Mouse (Mus musculus): ENCODE data around the gene Prpf6. TPM values are rescaled to one million over a fixed set of nuclear protein-coding genes. Genes with fewer than 3 reads are reported as not detected.

Prpf6 gene
- polyA plus RNA-seq, 1 experiment from 2014 or later: 59.9 TPM

GRCm38 (mm10) chr2:181577981-181578581 lies 13.6 kb upstream of the Prpf6 start:
- DNase-seq: no peak
- Histone ChIP-seq H3K4me2 (ENCODE audit: low read length) (no peak overlapping the region), H3K27ac (replicated peaks; ENCODE audit: low read depth, low read length) (no peak overlapping the region), H3K9me3 (ENCODE audit: control insufficient read depth, low read length) (no peaks in the 10 kb centered on the region), H3K4me3 (replicated peaks; ENCODE audit: low read depth, low read length) (no peak overlapping the region), H3K27me3 (ENCODE audit: control insufficient read depth, insufficient read depth, low read length) (no peaks in the 10 kb centered on the region), H3K9ac (replicated peaks; ENCODE audit: low read length) (no peak overlapping the region), H3K4me1 (ENCODE audit: control insufficient read depth, insufficient read depth, low read length) (peaks cover 9% of the 10 kb centered on the region), H3K36me3 (ENCODE audit: control insufficient read depth, insufficient read depth, low read length) (peaks cover 23% of the 10 kb centered on the region)
- no peak for ATAC-seq (ENCODE audit: low FRiP score, low TSS enrichment)
- 85% methylated on average over 7 of the region's 7 CpGs for WGBS

GRCm38 (mm10) chr2:181578790-181579618 lies 12.7 kb upstream of the Prpf6 start:
- Histone ChIP-seq H3K4me3 (replicated peaks; ENCODE audit: low read depth, low read length) (no peak overlapping the region), H3K4me1 (ENCODE audit: control insufficient read depth, insufficient read depth, low read length) (peaks cover 9% of the 10 kb centered on the region), H3K9me3 (ENCODE audit: control insufficient read depth, low read length) (no peaks in the 10 kb centered on the region), H3K9ac (replicated peaks; ENCODE audit: low read length) (no peak overlapping the region), H3K27ac (replicated peaks; ENCODE audit: low read depth, low read length) (no peak overlapping the region), H3K36me3 (ENCODE audit: control insufficient read depth, insufficient read depth, low read length) (peaks cover 23% of the 10 kb centered on the region), H3K27me3 (ENCODE audit: control insufficient read depth, insufficient read depth, low read length) (no peaks in the 10 kb centered on the region), H3K4me2 (ENCODE audit: low read length) (no peak overlapping the region)
- ATAC-seq (ENCODE audit: low FRiP score, low TSS enrichment) (no peak), DNase-seq (no peak)
- 79% methylated on average over 5 of the region's 5 CpGs for WGBS

GRCm38 (mm10) chr2:181579681-181580080 lies 12.0 kb upstream of the Prpf6 start:
- no peak overlapping the region for H3K9ac ChIP-seq (replicated peaks; ENCODE audit: low read length)
- DNase-seq (no peak), ATAC-seq (ENCODE audit: low FRiP score, low TSS enrichment) (no peak)
- H3K9me3 ChIP-seq (ENCODE audit: control insufficient read depth, low read length): no peaks in the 10 kb centered on the region
- peaks cover 9% of the 10 kb centered on the region for H3K4me1 ChIP-seq (ENCODE audit: control insufficient read depth, insufficient read depth, low read length)
- WGBS: 97% methylated on average over 1 of the region's 1 CpGs
- no peak overlapping the region for H3K4me3 ChIP-seq (replicated peaks; ENCODE audit: low read depth, low read length)
- H3K27ac ChIP-seq (replicated peaks; ENCODE audit: low read depth, low read length): no peak overlapping the region
- H3K27me3 ChIP-seq (ENCODE audit: control insufficient read depth, insufficient read depth, low read length): no peaks in the 10 kb centered on the region
- peaks cover 23% of the 10 kb centered on the region for H3K36me3 ChIP-seq (ENCODE audit: control insufficient read depth, insufficient read depth, low read length)
- H3K4me2 ChIP-seq (ENCODE audit: low read length): no peak overlapping the region

GRCm38 (mm10) chr2:181580131-181580772 lies 11.4 kb upstream of the Prpf6 start:
- no peak for DNase-seq
- no peaks in the 10 kb centered on the region for H3K9me3 ChIP-seq (ENCODE audit: control insufficient read depth, low read length)
- H3K4me1 ChIP-seq (ENCODE audit: control insufficient read depth, insufficient read depth, low read length): peaks cover 9% of the 10 kb centered on the region
- H3K4me3 ChIP-seq (replicated peaks; ENCODE audit: low read depth, low read length): peak overlapping the region; percentile 68; the same call in 1 of the 2 replicates
- H3K9ac ChIP-seq (replicated peaks; ENCODE audit: low read length): peak overlapping the region; percentile 51; the same call in 1 of the 2 replicates
- H3K4me2 ChIP-seq (ENCODE audit: low read length): peak overlapping the region; percentile 96
- no peaks in the 10 kb centered on the region for H3K27me3 ChIP-seq (ENCODE audit: control insufficient read depth, insufficient read depth, low read length)
- peak overlapping the region; percentile 91 for H3K27ac ChIP-seq (replicated peaks; ENCODE audit: low read depth, low read length)
- WGBS: 81% methylated on average over 5 of the region's 5 CpGs
- ATAC-seq (ENCODE audit: low FRiP score, low TSS enrichment): no peak
- H3K36me3 ChIP-seq (ENCODE audit: control insufficient read depth, insufficient read depth, low read length): peaks cover 27% of the 10 kb centered on the region

GRCm38 (mm10) chr2:181581016-181581401 lies 10.7 kb upstream of the Prpf6 start:
- ATAC-seq (ENCODE audit: low FRiP score, low TSS enrichment): peak; percentile 81
- under 1% methylated on average over 11 of the region's 11 CpGs for whole genome bisulfite sequencing

GRCm38 (mm10) chr2:181581402-181582120 lies 10.1 kb upstream of the Prpf6 start:
- no peaks in the 10 kb centered on the region for H3K9me3 ChIP-seq (ENCODE audit: control insufficient read depth, low read length)
- peak overlapping the region; percentile 68 for H3K4me3 ChIP-seq (replicated peaks; ENCODE audit: low read depth, low read length)
- WGBS: under 1% methylated on average over 49 of the region's 49 CpGs
- H3K4me2 ChIP-seq (ENCODE audit: low read length): peak overlapping the region; percentile 96
- H3K4me1 ChIP-seq (ENCODE audit: control insufficient read depth, insufficient read depth, low read length): peaks cover 9% of the 10 kb centered on the region
- DNase-seq (peak; percentile 90), ATAC-seq (ENCODE audit: low FRiP score, low TSS enrichment) (peak; percentile 82)
- H3K36me3 ChIP-seq (ENCODE audit: control insufficient read depth, insufficient read depth, low read length): peaks cover 41% of the 10 kb centered on the region
- peak overlapping the region; percentile 86 for H3K9ac ChIP-seq (replicated peaks; ENCODE audit: low read length)
- peak overlapping the region; percentile 91 for H3K27ac ChIP-seq (replicated peaks; ENCODE audit: low read depth, low read length)
- no peaks in the 10 kb centered on the region for H3K27me3 ChIP-seq (ENCODE audit: control insufficient read depth, insufficient read depth, low read length)

More at GRCm38 (mm10) chr2:181581016-181581401, 10.7 kb upstream of the Prpf6 start:
- peaks cover 9% of the 10 kb centered on the region for H3K4me1 ChIP-seq (ENCODE audit: control insufficient read depth, insufficient read depth, low read length)
- H3K4me3 ChIP-seq (replicated peaks; ENCODE audit: low read depth, low read length): peak overlapping the region; percentile 68
- H3K36me3 ChIP-seq (ENCODE audit: control insufficient read depth, insufficient read depth, low read length): peaks cover 35% of the 10 kb centered on the region
- DNase-seq: peak; percentile 92
- H3K9ac ChIP-seq (replicated peaks; ENCODE audit: low read length): peak overlapping the region; percentile 86
- H3K9me3 ChIP-seq (ENCODE audit: control insufficient read depth, low read length): no peaks in the 10 kb centered on the region
- H3K27ac ChIP-seq (replicated peaks; ENCODE audit: low read depth, low read length): peak overlapping the region; percentile 91
- H3K4me2 ChIP-seq (ENCODE audit: low read length): peak overlapping the region; percentile 96
- H3K27me3 ChIP-seq (ENCODE audit: control insufficient read depth, insufficient read depth, low read length): no peaks in the 10 kb centered on the region

GRCm38 (mm10) chr2:181582358-181582757 lies 9.3 kb upstream of the Prpf6 start:
- Histone ChIP-seq H3K4me1 (ENCODE audit: control insufficient read depth, insufficient read depth, low read length) (peaks cover 9% of the 10 kb centered on the region), H3K27ac (replicated peaks; ENCODE audit: low read depth, low read length) (peak overlapping the region; percentile 32; the same call in 1 of the 2 replicates), H3K36me3 (ENCODE audit: control insufficient read depth, insufficient read depth, low read length) (peaks cover 48% of the 10 kb centered on the region), H3K9me3 (ENCODE audit: control insufficient read depth, low read length) (no peaks in the 10 kb centered on the region), H3K9ac (replicated peaks; ENCODE audit: low read length) (no peak overlapping the region; the same call in 1 of the 2 replicates), H3K4me3 (replicated peaks; ENCODE audit: low read depth, low read length) (0 out of 2 replicates have a peak overlapping the region, but pooled peaks have one; percentile 68), H3K27me3 (ENCODE audit: control insufficient read depth, insufficient read depth, low read length) (no peaks in the 10 kb centered on the region), H3K4me2 (ENCODE audit: low read length) (peak overlapping the region; percentile 96)
- no peak for ATAC-seq (ENCODE audit: low FRiP score, low TSS enrichment)
- DNase-seq: no peak
- 85% methylated on average over 2 of the region's 2 CpGs for WGBS

- Histone ChIP-seq H3K9ac (replicated peaks; ENCODE audit: low read length) (no peak overlapping the region), H3K9me3 (ENCODE audit: control insufficient read depth, low read length) (no peaks in the 10 kb centered on the region), H3K4me1 (ENCODE audit: control insufficient read depth, insufficient read depth, low read length) (peaks cover 9% of the 10 kb centered on the region), H3K4me2 (ENCODE audit: low read length) (no peak overlapping the region), H3K36me3 (ENCODE audit: control insufficient read depth, insufficient read depth, low read length) (peaks cover 53% of the 10 kb centered on the region), H3K27me3 (ENCODE audit: control insufficient read depth, insufficient read depth, low read length) (no peaks in the 10 kb centered on the region), H3K27ac (replicated peaks; ENCODE audit: low read depth, low read length) (no peak overlapping the region), H3K4me3 (replicated peaks; ENCODE audit: low read depth, low read length) (no peak overlapping the region)
- no peak for DNase-seq
- 87% methylated on average over 1 of the region's 1 CpGs for WGBS
- ATAC-seq (ENCODE audit: low FRiP score, low TSS enrichment): no peak
Measured at GRCm38 (mm10) chr2:181582939-181583338, 8.7 kb upstream of the Prpf6 start.
